Mouse (Mus musculus): Measurements from ENCODE around the gene Baiap2. TPM values are rescaled to one million over a fixed set of nuclear protein-coding genes. Genes with fewer than 3 reads are reported as not detected.
A peak's percentile ranks its signal among the peaks of the same experiment; 100 is the strongest.

The Baiap2 gene
- total RNA-seq, 2 experiments from 2014 or later, result 257 to 261 TPM

DNA sequence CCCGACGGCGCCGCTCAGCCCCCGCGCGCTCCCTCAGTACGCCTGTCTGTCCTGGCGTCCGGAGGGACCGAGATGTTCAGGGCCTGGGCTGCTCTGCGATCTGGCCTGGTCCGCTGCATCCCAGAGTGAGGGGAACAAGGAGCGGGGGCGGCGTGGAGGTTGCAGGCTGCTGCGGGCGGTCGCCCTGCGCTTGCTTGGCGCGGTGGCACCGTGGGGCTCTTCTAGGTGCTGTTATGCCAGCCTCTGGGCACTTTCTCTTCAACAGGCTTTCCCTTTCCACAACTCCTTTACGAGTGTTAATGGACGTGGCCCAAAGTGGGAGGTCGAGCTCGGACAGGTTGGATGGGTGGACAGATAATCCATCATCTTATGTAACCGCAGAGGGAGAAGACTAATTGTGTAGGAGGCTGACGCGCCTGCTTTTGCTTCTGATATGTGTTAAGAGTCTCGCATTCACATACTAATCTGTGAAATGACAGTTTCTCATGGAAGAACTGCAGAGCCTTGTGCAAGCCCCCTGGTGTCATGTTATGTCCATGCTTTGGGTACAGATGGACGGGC lies 945 bp downstream of the Baiap2 start:
- DNase-seq (ENCODE audit: low spot score in 2 of 2), result peak in 1 of 2 experiments; percentile 63

- DNase-seq (ENCODE audit: low spot score in 2 of 2), result no peak
Observed at GRCm38 (mm10) chr11:119945343-119945742, 2.8 kb downstream of the Baiap2 start.

DNA sequence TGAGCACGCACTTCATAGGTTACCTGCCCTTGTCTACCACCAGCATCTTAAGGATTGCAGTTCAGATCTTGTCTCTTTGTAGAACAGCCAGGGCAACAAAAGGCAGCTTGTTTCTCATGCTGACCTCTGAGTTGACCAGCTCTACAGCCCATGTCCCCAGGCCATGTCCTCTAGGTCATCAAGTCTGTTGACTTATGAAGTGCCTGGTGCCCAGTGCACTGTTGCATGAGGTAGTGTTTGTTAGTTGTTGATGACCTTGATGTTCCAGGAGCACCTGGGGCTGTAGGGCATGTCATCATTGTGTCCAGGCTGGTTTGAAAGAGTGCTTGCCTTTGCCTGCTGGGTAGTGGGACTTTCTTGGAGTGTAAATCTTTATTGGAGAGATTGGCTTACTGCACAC lies 4.9 kb downstream of the Baiap2 start:
- no peak for DNase-seq (ENCODE audit: low spot score in 2 of 2)

GRCm38 (mm10) chr11:119947897-119948296 lies 5.3 kb downstream of the Baiap2 start:
- DNase-seq (ENCODE audit: low spot score in 2 of 2), result no peak

DNA sequence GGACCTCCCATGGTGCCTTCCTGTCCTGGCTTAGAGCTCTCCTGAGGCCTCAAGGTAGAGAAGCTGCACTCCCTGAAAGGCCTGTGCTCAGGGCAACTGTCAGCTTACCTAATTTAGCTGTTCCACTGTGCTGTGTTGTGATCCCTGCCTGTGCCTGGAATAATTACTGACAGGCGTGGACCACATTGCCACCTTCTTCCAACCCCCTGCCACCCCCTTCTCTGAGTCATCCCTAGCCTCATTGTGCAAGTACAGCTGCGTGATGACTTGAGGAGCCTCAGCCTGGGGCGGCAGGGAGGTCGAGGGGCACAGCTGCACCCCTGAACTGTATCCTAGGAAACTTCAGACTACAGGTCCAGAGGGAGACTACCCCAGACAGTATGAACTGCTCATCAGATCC lies 5.7 kb downstream of the Baiap2 start:
- no peak for DNase-seq (ENCODE audit: low spot score in 2 of 2)

DNA sequence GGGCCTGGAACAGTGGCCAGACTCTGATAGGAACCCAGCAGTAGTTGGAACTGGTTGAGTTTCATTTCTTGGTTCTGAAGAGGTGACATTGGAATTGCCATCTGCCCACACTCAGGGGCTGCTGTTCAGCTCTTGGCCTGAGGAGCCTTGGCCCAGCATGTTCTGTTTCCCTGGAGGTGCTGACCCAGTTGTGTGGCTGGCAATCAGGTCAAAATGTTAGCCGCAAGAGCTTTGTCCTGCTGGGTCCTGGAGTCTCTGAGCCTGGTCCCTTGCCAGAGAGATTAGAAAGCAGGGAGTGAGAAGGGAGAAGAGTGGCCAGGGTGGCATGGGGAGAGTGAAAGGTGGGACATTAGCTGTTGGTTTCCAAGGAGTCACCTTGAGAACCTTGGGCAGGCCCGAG lies 6.2 kb downstream of the Baiap2 start:
- no peak for DNase-seq (ENCODE audit: low spot score in 2 of 2)

DNA sequence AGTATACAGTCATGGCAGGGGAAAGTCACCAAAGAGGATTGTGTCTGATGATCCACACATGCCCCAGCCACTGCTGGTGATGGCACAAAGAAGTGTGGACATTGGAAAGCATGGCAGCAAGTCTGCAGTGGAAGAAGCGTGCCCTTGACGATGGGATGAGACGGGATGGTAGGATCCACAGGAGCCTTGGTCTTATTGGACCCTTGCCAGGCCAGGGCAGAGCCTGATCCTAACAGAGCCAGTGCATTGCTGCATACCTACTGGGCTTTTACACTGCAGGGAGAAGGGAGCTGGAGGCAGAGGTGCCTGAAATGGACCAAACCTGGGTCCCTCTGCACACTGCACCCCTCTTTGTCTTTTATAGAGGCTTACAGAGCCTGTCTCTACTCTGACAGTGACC lies 8.0 kb downstream of the Baiap2 start:
- DNase-seq (ENCODE audit: low spot score in 2 of 2), result no peak

DNA sequence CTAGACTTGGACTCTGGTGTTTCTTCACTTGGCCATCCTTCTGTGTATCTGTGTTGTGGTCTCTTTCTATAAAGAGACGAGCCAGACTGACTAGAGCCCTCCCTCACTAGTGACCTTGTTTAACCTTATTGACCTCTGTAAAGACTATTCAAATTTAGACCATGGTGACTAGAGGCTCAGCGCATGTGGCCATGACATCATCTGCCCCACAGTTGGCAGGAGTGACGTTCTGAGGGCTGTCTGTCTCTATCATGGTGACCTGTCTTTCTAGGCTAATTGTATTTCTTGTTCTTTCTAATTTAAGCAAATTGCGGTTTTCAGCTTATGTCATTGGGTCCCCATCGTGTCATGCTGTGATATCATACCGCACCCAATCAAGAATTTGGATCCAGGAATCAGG lies 8.8 kb downstream of the Baiap2 start:
- no peak for DNase-seq (ENCODE audit: low spot score in 2 of 2)

DNA sequence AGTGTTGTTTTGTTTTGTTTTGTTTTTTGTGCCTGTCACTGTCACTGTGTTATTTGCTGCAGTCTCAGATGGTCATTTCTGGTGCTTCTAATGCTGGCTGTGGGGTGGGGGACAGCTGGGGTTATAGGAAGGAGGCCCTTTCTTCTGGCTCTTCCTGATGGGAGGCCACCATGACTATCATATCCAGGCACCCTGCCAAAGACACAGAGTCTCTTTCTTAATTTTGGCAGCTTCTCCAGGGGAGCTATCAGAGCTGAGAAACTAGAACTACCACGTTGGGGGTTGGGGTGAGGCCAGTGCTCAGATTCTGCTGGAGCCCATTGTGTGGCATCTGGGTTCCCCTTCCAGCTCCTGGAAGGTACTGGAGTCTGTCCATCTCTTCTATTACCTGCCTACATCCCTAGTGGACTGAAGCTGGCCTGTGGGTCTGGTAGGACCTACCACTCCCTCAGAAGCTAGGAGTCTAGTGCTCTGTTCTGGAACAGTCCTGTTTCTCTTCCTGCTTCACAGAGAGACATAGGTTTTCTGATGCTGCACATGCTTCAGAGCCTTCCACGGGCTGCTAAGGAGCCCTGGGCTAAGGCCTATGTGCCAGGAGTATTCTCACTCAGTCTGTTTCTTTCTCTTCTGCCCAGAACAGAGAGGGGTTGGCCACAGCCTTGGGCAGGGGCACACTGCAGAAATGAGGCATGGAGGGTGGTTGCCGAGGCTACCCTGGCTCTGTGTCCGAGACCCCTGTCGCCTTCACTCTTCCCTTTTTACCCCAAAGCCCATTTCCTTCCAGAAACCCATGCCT lies 10.1 kb downstream of the Baiap2 start:
- DNase-seq (ENCODE audit: low spot score in 2 of 2), result no peak

GRCm38 (mm10) chr11:119954233-119954632 lies 11.7 kb downstream of the Baiap2 start:
- no peak for DNase-seq (ENCODE audit: low spot score in 2 of 2)

DNA sequence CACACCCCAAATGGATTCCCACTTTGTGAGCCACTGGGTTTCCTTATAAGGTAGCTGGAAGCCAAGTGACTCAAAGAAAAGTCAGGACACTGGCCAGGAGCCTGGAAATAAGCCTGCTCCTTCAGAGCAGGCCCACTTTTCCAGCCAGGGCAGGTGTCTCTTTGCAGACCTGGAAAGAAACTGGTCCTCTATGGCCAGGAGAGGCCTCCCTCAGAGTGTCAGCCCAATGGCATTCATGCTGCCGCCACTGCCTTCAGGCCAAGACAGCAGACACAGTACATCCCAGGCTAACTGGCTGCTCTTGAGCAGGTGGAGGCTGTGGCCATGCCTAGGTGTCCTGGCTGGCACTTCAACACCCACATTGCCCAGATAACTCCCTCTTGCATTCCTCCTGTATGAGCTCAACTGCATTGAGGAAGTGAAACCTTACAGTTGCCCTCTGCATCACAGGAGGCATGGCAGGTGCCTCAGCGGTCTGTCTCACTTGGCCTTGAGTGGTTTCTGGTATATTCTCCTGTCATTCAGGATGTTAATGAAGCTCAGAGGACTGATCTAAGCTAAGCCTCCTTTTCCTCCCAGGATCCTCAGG lies 12.3 kb downstream of the Baiap2 start:
- no peak for DNase-seq (ENCODE audit: low spot score in 2 of 2)

GRCm38 (mm10) chr11:119955432-119955831 lies 12.9 kb downstream of the Baiap2 start:
- no peak for DNase-seq (ENCODE audit: low spot score in 2 of 2)

DNA sequence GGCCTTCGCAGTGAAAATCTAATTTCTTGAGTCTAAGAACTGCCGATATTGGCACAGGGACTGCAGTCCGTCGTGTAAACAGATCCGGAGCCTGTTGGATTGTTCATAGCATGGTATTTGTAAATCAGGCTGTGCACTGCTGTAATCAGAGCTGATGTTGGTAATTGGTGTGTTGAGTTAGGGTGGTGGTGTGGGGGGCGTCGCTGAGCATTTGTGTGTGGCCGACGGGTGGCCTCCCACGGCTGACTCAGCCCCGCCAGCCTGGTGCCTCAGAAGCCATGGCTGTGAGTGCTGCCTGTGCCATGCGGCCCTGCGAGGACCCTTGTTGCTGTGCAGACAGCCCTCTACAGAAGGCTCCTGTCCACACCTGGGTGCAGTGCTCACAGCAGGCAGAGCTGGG lies 14.0 kb downstream of the Baiap2 start:
- peak in 1 of 2 experiments; percentile 57 for DNase-seq (ENCODE audit: low spot score in 2 of 2)

DNA sequence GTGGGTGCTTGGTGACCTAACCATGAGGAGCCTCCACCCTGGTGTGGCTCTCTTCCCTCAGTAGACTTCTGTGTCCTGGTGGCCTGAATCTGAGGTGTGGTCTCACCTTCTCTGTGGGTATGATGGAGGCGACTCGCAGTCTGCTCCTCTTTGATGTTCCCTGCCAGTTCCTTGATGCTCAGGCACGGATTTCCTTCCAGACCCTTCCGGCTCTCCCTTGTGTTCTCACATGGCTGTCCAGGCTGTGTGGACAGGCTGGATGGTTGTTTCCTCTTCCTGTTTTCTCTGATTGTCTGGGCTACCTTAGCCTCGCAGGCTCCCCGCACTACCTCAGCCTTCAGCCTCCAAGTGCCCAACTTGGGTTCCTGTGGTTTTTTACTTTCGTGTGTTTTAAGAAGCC lies 16.3 kb downstream of the Baiap2 start:
- no peak for DNase-seq (ENCODE audit: low spot score in 2 of 2)

DNA sequence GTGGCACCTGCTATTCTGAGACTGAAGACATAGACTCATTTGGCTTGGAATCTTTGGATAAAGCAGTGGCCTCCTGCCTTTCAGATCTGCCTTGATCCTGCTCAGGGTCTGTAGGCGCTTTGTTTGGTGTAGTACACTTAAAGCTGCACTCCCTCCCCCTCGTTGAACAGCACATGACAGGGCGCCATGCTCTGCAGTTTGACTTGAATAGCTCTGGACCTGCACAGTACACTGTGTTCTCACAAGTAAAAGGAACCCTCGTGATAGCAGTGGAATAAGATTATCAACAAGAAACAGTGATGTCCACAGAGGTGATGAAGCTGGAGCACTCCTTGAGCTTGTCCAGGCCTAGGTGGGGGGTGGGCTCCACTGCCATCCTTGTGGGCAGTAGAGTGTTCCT lies 17.2 kb downstream of the Baiap2 start:
- no peak for DNase-seq (ENCODE audit: low spot score in 2 of 2)

- no peak for DNase-seq (ENCODE audit: low spot score in 2 of 2)
Observed at GRCm38 (mm10) chr11:119960671-119961070, 18.1 kb downstream of the Baiap2 start.

DNA sequence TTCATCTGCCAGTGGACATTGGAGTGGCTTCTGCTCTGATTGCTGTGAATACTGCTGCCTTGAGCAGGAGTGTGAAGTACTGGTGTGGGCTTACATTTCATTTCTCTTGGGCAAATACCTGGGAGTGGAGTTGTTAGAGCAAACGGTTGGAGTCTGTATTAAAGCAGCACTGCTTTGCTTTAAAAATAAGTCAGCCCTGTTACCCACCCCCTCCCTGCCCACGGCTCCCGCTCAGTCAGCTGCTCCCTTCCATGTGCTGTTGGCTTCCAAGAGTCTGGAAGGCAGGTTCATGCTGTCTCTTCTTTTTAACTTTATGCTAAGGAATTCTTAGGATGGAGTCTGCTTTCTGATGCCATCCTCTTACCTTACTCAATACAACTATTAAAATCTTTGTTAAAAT lies 18.9 kb downstream of the Baiap2 start:
- peak in 1 of 2 experiments; percentile 58 for DNase-seq (ENCODE audit: low spot score in 2 of 2)

GRCm38 (mm10) chr11:119965053-119965452 lies 22.5 kb downstream of the Baiap2 start:
- no peak for DNase-seq (ENCODE audit: low spot score in 2 of 2)

- no peak for DNase-seq (ENCODE audit: low spot score in 2 of 2)
Observed at GRCm38 (mm10) chr11:119966294-119966693, 23.7 kb downstream of the Baiap2 start.

DNA sequence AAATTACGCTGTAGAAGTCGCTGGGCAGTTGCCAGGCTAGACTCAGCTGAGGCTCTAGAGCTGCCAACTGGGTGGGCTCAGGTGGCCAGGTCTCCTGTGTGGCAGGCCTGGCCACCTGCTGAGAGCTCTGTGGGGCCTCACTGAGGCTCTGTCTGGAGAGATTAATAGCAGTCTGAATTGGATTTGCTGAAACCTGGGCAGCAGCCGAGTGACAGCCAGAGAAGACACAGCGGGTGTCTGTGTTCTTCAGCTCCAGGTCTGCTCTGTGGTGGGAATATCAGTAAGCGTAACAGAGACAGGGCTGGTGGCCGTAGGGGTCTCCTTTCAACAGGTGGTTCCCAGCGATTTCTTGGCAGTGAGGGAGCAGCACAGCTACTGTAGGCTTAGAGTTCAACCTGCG lies 24.8 kb downstream of the Baiap2 start:
- no peak for DNase-seq (ENCODE audit: low spot score in 2 of 2)

GRCm38 (mm10) chr11:119967892-119968291 lies 25.3 kb downstream of the Baiap2 start:
- no peak for DNase-seq (ENCODE audit: low spot score in 2 of 2)

GRCm38 (mm10) chr11:119970021-119970851 lies 27.7 kb downstream of the Baiap2 start:
- DNase-seq (ENCODE audit: low spot score in 2 of 2), result no peak

Measured in layer of hippocampus, adult 18-20 months (tissue).